Mouse (Mus musculus) gastrocnemius, postnatal 4 days (tissue): Measurements from ENCODE around the gene Zfp598. TPM values are rescaled to one million over a fixed set of nuclear protein-coding genes. Genes with fewer than 3 reads are reported as not detected.
"Not testable (repeated sequence)": the region's sequence is repeated elsewhere in the genome, so short reads cannot be mapped to it uniquely, and the experiment has no call there.

ENCODE experiments used
- DNase-seq, 2 experiments: peaks; one replicate each; pipeline ENCODE4 v3.0.0; 2021 to 2022; ENCODE audit warnings: low spot score in 2 of 2, mixed read lengths in 2 of 2
- total RNA-seq, 2 experiments: library from RNA; stranded (reverse); gene quantifications; 2 replicates each; pipeline ENCODE4 v1.2.3; 2021

The Zfp598 gene
- total RNA-seq, 2 experiments from 2014 or later: 25.7 to 29.6 TPM

DNA sequence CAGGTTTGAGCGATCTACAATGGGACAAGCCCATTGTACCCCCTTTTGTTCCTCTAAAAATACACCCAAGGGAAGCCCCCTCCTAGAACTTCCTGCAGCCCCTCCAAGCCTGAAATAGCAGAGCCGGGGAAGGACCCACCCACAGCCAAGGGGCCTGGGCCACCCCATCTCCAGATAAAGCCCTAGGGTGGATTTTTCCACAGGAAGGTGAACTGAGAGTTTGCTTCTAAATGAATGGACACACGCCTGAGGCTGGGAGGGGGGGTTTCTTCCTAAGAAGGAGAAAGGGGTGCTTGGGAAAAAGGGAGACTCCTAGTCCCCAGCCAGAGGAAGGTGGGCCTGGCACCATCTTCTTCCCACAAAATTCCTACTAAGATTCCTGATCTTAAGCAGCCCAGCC, 23.6 kb upstream of the Zfp598 start:
- DNase-seq: no peak

DNA sequence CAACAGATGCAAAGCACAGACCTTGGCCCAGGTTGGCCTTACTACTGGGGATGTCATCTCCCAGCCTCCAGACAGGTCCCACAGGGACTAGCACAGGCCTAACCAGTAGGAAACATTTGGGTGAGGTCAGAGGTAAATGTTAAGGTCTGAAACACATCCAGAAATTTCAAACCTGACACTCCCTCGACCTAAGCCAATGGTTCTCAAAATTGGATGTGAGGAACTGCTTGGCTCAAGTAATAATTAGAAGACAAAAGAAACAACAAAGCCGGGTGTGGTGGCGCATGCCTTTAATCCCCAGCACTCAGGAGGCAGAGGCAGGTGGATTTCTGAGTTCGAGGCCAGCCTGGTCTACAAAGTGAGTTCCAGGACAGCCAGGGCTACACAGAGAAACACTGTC, 23.1 kb upstream of the Zfp598 start:
- no peak for DNase-seq

DNA sequence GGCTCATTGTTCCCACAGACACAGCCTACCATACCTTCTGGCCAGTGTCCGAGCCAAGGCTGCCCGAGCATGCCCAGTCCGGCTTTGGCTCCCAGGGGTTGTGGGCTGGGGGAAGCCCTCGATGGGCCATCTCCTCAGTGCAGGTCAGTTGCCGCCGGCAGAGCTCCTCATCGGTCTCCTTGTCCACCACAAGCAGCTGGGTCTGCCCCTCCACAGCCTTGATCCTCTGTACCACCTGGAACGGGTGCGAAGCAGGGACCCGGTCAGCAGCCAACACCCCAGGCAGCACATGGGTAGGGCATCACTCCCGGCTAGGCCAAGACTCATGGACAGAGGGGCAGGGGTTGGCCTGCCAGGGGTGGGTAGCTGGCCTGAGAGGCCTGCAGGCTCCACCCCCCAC, 22.0 kb upstream of the Zfp598 start:
- DNase-seq: no peak

DNA sequence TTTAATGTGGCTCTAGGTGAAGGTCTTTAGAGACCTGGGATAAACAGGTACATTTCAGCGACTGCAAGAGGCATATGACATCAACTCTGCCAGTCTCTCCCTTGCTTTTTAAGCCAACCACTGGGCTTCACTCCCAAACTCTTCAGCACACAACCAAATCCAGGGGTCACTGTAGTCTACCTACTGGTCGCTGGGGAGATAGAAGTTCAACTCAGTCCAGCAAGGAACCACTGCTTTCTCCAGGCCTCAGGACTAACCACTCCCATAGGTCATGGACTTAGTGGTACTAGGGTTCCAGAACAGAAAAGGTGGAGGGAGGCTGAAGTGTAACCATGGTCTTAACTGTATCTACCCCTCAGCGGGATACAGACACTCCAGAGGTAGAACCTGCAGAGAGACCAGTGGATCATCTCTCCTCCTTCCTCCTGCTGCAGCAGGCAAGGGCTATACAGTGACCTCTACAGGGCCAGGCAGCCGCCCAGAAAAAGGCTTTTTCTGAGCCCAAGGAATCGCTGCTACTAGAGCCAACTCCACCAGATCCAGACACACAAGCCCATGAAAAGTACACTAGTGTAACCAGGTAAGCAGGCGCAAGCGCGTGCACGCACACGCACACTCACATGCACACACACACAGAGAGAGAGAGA, 20.6 kb upstream of the Zfp598 start:
- DNase-seq: no peak

DNA sequence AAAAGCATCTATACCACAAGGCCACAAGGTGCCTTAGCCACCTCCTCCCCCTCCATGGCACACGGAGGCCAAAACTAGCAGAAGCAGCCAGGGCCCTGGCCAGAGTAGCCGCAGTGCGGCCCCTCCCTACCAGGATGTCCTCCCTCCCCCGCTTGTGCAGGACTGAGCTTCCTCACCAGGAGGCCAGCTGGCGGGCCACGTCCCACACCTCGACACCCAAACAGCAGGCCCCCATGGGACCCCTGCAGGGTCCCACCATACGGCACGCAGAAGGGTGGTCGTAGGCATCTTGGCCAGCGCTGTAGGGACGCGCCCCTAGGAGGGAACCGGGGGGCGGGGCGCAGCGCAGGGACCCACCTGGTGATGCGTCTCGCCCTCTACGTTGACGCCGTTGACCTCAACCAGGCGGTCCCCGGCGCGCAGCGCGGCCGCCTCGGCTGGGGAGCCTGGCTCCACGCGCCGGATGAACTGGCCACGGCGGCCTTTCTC, 19.9 kb upstream of the Zfp598 start:
- peak in 1 of 2 experiments; percentile 60 for DNase-seq

DNA sequence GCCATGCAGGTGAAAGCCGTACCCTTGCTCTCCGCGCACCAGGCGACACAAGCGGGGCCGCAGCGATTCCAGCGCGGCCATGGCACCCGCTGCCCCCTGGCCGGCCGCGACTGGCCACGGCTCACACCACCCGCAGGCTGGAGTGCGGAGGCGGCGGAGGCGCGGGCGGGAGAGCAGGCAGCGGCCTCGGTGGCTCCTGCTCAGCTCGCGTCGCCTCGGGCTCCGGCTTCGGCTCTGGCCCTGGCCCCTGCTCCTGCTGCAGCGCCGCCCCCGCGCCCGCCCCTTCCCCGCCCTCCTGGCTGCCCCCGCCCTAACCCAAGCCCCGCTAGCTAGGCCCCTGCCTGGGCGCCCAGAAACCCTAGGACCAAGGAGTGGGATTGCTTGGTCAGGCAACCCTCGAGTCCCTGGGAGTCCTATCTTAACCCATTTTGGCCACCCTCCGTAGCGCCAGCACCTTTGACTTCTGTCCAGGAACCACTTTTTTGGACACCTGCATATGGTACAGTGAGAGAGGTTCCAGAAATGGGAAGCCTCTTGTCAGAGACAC, 19.3 kb upstream of the Zfp598 start, which contains the start of gene Slc9a3r2:
Slc9a3r2 (minus strand) TSS at position 258 of the 547 bp plus-strand sequence.
- peak in 1 of 2 experiments; percentile 72 for DNase-seq

DNA sequence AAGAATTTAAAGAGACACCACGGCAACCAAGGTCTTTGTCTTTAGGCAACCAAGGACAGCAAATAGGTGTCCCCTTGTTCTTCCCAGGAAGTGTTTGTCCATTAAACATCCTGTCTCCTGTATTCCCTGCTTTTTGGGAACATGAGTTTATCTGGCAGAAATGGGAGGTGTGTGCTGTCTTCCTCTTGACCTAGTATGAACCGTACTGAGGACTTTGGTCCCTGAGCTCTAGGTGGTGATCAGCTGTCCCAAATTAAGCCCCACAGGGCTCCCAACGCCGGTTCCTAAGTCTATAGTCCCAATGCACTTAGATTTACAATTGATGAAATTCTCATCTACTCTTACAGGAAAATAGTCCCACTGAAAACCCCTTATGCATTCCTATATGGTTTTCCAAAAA, 18.7 kb upstream of the Zfp598 start:
- no peak for DNase-seq

DNA sequence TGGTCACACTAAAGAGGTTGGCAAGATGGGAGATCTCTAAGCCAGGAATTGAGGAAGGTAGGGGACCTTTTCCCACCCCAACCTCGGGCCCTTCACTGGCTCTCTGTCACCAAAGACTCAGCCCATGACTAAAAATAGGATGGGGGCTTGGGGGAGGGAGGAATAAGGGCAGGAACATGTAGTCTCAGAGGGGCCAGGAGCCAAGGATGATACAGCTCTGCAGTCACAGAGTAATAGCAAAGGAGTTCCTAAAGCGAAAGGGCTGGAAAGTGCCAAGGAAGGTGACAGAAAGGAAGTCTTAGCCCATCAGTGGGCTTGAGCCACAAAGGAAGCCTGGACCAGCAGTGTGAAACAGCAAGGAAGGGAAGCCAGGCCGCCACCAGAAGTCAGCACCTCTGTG, 17.7 kb upstream of the Zfp598 start:
- DNase-seq: no peak

DNA sequence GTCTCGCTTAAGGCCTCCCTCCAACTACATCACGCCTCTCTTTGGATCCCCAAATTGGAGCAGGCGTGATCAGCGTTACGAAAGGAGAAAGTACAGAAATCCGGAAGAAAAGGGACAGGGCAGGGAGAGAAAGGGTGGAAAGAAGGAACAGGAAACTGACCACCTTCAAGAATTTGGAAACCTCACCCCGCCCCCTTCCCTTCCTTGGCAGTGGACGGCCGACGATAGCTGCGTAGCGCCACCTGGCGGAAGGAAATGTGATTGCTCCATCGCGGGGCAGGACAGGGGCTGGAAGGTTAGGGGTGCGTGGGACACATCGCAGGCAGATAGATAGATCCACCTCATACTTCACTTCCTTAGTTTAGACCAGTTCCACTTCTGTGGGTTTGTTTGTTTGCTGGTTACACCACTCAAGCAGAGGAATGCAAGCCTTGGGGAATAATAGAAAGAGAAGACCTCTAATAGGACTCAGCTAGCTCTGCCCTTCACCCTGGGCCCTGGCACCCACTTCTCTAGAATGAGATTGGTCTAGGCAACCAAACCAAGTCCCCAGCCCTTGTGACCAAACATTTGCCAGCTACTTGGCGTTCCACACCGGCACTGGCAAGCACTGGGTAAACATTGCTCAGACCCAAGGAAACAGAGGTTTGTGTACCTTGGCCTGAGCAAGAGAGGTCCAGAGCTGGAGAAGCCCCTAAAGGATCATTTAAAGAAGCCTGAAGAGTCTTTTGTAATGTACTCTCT, 15.3 kb upstream of the Zfp598 start:
- DNase-seq: peak; percentile 68 to 82

DNA sequence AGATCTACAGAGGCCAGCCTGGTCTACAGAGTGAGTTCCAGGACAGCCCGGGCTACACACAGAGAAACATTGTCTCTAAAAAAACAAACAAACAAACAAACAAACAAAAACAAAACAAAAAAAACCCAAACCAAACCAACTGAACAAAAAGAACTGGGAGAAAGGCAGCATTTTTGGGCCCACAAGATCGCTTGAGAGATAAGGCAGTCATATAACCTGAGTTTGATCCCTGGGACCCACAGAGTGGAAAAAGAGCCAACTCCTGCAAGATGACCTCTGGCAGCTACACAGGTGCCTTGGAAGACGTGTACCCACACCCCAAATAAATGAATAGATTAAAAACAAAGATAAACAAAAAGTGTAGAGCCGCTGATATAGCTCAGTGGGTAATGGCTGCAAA, 14.5 kb upstream of the Zfp598 start:
- no peak for DNase-seq

DNA sequence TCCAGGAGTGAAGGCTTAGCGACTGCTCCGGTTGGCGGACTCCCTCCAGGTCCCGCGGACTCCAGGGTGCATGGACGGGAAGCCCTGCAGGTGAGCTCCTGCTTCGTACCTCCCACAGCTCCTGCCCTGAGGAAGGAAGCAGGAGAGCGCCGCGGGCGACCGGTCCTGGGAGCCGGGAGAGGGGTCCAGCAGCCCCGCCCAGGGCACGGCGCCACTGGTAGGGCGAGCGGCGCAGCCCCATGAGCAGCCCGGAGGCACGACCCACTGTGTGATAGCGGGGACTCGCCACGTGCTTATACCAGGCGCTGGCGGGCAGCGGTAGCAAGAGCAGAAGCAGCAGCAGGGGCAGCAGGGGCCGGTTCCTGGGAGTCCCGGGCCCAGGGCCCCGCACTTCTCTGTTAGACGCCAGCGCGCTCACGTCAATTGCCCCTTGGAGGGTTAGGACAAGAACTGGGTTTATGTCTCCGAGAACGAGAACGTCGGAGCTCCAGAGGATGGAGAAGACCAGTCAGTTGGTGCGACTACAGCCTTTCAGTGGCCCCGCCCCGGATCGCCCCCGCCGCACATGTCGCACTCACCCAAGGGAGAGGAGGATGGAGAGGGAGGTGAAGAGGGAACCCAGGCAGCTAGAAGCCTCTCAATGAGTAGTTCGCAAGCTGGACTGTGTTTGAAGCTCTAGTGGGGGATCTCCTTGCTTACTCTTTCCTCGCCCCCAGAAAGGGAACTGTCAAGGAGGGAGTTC, 11.3 kb upstream of the Zfp598 start, which contains the start of gene Npw:
Npw (minus strand) TSS at position 441 of the 742 bp plus-strand sequence.
- no peak for DNase-seq

DNA sequence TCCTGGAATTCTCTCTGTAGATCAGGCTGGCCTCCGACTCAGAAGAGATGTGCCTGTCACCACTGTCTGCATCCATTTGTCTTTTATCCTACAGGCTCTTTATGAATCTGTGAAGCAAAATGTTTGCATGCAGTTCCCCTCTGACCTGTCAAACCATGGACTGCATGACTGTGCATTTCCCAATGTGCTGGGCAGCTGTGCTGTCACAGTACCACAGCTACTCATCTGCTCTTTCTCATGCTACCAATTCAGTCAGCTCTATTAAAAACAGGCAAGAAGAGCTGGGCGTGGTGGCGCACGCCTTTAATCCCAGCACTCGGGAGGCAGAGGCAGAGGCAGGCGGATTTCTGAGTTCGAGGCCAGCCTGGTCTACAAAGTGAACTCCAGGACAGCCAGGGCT, 2.5 kb upstream of the Zfp598 start:
- DNase-seq: not testable (repeated sequence)

DNA sequence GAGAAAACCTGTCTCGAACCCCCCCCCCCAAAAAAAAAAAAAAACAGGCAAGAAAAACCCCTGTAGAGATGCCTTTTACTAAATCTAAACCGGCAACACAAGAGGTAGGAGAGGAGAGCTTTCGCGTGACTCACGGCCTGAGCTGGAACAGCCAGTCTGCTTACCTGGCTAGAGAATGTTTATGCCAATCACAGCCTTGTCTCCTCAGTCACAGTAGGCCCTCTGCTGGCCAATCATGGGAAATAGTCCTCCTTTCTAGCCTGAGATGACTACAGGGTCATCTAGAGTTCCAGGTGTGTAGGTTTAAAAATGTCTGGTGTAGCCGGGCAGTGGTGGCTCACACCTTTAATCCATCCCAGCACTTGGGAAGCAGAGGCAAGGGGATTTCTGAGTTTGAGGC, 2.1 kb upstream of the Zfp598 start:
- no peak for DNase-seq

DNA sequence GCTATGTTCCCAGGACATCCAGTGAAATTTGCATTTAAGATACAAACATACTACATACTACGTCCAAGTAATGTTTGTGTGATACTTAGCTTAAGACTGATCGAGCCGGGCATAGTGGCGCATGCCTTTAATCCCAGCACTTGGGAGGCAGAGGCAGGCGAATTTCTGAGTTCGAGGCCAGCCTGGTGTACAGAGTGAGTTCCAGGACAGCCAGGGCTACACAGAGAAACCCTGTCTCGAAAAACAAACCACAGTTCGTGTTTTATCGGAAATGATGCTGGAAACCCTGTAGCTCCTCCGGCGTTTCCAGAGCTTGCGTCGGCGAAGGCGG, 308 bp upstream of the Zfp598 start:
- not testable (repeated sequence) for DNase-seq

DNA sequence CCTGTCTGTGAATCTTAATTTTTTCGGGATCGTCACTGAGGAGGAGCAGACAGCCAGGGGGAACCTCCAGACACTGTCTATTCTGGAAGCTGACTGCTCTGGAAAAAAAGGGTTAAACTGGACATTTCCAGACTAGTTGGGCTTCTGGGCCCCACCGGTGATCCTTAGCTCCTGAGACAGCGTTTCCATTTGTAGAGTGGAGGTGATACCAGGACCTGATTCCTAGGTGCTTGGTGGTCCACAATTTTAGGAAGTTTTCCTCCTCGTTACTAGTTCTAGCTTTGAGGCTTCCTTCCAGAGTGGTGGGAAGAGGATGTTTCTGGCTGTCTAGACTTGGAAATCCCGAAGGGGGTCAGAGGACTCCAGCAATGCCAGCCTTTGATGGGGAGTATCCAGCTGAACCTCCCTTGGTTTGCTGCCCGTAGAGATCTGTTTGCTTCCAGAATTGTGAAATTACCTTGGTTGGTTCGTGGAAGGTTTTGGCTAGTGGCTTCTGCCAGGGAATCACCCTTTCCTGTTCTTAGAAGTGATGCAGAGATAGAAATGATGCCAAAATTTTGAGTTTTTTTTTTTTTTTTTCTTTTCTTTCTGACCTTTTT, 858 bp downstream of the Zfp598 start:
- DNase-seq: no peak

DNA sequence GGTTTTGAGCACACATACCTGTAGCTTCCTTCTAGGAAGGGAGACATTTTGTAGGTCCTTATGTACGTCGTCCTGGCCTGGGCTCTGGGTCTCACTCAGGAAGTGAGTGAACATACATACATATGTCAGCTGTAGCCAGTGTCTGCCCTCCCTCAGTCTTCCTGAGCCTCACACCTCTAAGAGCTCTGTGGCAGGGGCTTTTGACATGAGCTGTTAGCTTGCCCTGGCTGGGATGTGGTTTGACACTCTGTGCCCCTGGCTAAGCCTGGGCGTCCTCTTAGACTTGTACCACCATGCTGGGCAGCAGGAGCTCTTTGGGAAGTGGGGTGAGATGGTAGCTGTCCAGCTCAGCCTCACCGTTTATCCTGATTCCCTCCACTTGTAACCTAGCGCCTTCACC, 1.9 kb downstream of the Zfp598 start:
- no peak for DNase-seq

DNA sequence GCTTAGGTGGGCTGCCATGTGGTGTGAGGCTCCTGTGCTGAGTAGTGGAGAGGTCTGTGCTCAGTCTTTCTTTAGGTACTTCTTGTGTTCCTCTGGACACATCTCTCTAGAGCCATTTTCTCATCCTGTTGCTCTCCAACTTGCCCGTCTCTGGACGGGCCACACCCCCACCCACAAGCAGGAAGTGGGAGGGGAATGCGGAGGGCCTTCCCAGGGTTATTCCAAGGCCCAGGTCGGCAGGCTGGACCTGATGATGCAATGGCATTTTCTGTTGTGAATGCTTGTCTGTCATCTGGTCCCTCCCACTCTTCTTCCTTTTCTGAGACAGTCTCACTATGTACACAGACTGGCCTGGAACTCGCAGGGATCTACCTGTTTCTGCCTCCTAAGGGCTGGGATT, 2.7 kb downstream of the Zfp598 start:
- DNase-seq: no peak

DNA sequence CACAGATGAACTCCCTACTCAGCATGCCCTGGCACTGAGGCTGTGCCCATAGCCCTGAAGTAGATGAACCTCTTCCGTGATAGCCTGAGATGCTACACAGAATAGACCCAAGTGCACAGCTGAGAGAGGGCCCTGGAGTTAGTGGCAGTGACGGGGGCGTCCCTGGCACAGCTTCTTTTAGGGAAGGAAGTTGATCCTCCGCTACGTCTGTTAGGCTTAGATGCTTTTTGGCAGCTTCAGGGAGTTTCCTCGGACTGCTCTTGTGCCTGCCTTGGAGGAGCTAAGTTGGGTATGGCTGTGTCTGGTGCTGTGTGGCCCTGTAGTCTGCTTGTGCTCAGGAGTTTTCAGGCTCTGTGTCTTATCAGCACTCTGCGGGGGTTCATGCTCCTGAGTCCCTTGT, 4.8 kb downstream of the Zfp598 start:
- DNase-seq: no peak

DNA sequence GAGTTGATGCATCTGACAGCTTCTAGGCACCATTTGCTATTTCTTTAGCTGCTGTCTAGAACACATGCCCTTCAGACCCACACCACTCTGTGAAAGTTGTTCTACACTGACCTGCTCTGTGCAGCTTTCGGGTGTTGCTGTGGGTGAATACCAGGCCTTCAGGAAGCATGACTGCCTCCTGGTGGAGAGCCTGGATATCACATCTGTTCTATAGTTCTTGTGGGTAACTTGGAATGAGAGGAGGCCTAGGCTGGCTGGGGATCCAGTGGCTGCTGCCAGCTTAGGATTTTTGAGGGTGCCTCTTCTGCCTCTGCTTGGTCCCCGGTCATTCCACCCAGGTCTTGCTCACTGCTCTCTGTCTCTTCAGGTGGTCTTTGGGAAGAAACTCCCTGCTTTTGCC, 6.7 kb downstream of the Zfp598 start:
- peak; percentile 54 to 74 for DNase-seq

DNA sequence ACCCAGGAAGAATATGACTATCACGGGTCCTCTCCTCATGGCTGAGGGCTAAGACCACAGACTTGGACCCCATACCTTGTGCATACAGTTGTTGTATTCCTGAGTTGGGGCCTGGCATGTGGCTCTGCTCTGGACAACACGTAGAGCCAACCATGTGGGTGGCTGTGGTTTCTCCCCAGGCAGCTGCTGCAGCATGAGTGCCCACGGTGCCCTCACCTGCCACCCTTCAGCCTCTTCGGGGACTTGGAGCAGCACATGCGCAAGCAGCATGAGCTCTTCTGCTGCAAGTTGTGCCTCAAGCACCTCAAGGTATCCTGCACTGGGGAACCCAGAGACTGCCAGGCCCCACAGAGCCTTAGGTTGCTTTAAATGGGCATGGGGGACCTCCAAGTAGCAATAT, 7.4 kb downstream of the Zfp598 start:
- no peak for DNase-seq

DNA sequence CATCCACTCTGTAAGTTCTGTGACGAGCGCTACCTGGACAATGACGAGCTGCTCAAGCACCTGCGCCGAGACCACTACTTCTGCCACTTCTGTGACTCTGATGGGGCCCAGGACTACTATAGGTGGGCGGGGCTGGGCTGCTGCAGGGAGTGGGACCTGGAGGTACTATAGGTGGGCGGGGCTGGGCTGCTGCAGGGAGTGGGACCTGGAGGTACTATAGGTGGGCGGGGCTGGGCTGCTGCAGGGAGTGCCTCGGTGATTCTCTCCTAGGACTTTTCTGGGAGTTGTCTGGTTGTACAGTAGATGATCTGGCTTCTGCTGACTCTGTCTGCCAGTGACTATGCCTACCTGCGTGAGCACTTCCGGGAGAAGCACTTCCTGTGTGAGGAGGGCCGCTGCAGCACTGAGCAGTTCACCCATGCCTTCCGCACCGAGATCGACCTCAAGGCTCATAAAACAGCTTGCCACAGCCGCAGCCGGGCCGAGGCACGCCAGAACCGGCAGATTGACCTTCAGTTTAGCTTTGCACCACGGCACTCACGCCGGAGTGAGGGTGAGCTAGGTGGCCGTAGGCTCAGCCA, 8.1 kb downstream of the Zfp598 start:
- DNase-seq: no peak
